Mouse (Mus musculus) Patski (cell line): ENCODE data around the gene Ceacam19. TPM values are rescaled to one million over a fixed set of nuclear protein-coding genes. Genes with fewer than 3 reads are reported as not detected.

ENCODE experiments used
- ATAC-seq: fragments of 100-300 bp; one replicate; pipeline ENCODE4 v1.8.0; 2021
- CTCF ChIA-PET: fragments of 350-600 bp; sonication (Branson Sonifier 250); formaldehyde crosslinking; loops from one replicate; lab custom pipeline; 2022; ENCODE audit warnings: inconsistent platforms; lab: Charles Lee
- POLR2A ChIA-PET: fragments of 350-600 bp; sonication (Branson Sonifier 250); formaldehyde crosslinking; loops from one replicate; lab custom pipeline; 2022; ENCODE audit warnings: antibody characterized with exemption, inconsistent platforms; lab: Charles Lee
- DNase-seq: peaks from one replicate; pipeline ENCODE4 v3.0.0-alpha.2; 2011; ENCODE audit warnings: low read depth, low spot score
- H3K27me3 ChIP-seq: fragments of 371-371 bp; one replicate; pipeline ENCODE4 v1.5.1; 2021
- CTCF ChIP-seq: fragments of 100-300 bp; IDR thresholded peaks from one replicate; pipeline ENCODE4 v1.5.1; 2021
- in situ Hi-C: fragments of 300-500 bp; cut with MboI; formaldehyde crosslinking; loops from 3 replicates; pipeline ENCODE4 v1.11.1; 2018; ENCODE audit warnings: low pct_unique_long_range_greater_than_20kb, mixed read lengths
- polyA plus RNA-seq: library from polyadenylated mRNA; unstranded; gene quantifications from one replicate; pipeline ENCODE4 v1.2.3, GENCODE M21; 2021

Gene Ceacam19
- polyA plus RNA-seq, 1 experiment from 2014 or later = 0.21 TPM

DNA sequence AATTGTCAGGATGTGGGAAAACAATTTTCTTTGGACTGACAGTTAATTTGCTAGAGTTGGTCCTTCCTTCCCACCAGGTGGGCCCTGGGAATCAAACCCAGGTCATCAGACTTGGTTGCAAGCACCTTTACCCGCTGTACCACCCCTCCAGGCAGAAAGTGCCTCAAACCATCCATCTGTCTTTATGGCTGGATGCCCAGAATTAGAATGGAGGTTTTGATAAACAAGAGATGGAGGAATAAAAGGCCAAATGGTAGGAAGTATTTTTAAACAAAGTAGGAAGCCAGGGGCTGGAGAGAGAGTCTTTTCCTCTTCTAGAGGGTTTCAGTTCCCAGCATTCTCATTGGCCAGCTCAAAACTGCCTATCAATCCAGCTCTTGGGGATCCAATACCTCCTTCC lies 37.6 kb upstream of the Ceacam19 start:
- no peak for TF ChIP-seq CTCF
- in situ Hi-C loops = no loop called here
- POLR2A ChIA-PET = no interaction called here
- CTCF ChIA-PET = no interaction called here
- DNase-seq (no peak), ATAC-seq (no peak)
- H3K27me3 ChIP-seq = no peaks in the 10 kb centered on the region

GRCm38 (mm10) chr7:19923797-19924196 lies 36.0 kb upstream of the Ceacam19 start:
- DNase-seq = no peak
- TF ChIP-seq CTCF = no peak
- no peaks in the 10 kb centered on the region for H3K27me3 ChIP-seq
- ChIA-PET CTCF (no interaction called here), POLR2A (no interaction called here)
- in situ Hi-C loops = no loop called here
- no peak for ATAC-seq

DNA sequence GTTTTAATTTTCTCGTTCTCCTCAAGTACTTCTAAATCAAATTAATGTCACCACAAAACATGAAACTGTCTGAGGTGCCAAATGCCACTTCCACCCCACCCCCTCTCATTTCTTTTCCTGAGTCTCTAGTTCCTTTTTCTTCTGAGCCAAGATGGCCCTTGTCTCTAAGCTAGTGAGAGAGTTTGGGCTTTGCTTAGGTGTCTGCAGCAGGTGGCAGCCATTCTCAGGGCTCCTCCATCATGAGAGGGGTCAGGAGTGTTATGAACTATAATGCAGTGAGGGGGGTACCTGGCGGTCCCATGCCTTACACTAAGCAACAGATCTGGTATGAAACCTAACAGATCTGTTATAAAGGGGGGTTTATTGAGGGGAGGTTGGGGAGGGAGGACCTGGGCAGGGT lies 35.6 kb upstream of the Ceacam19 start:
- POLR2A ChIA-PET = no interaction called here
- in situ Hi-C loops = no loop called here
- no peak for ATAC-seq
- no peak for TF ChIP-seq CTCF
- H3K27me3 ChIP-seq = no peaks in the 10 kb centered on the region
- CTCF ChIA-PET = no interaction called here
- no peak for DNase-seq

- CTCF ChIA-PET = interaction anchor here (1.4 kb wide), 1 partner anchor 9 kb away, joined by 5 read pairs; no protein-coding TSS in a partner anchor
- TF ChIP-seq CTCF = no peak
- in situ Hi-C loops = no loop called here
- DNase-seq (peak; percentile 85), ATAC-seq (peak; percentile 92)
- H3K27me3 ChIP-seq = no peaks in the 10 kb centered on the region
- POLR2A ChIA-PET = interaction anchor here (0.8 kb wide), 1 partner anchor 9 kb away, joined by 3 read pairs; no protein-coding TSS in a partner anchor
These were observed 32.9 kb upstream of the Ceacam19 start, which contains the start of gene Pvr for GRCm38 (mm10) chr7:19920506-19921261. Gene Pvr (minus strand): TSS chr7:19921160.

DNA sequence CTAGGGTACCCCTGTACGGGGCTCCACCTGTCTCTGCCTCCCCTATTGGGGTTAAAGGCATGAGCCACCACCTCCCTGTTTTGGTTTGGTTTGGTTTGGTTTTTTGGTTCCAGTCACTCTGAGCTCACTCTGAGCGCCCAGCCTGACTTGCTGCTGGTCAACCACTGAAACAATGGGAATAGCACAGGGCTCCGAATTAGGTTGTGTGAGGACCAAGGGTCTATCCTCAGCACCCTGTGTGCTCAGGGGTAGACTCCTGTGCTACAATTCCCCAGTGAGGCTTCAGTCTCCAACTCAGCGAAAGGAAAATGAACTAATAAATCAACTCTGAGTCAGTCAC lies 32.4 kb upstream of the Ceacam19 start:
- no peak for DNase-seq
- POLR2A ChIA-PET = interaction anchor here (0.8 kb wide), 1 partner anchor 8 kb away, joined by 3 read pairs; no protein-coding TSS in a partner anchor
- CTCF ChIA-PET = interaction anchor here (1.4 kb wide), 1 partner anchor 9 kb away, joined by 5 read pairs; no protein-coding TSS in a partner anchor

GRCm38 (mm10) chr7:19914558-19914957 lies 26.8 kb upstream of the Ceacam19 start:
- H3K27me3 ChIP-seq = no peaks in the 10 kb centered on the region
- no peak for TF ChIP-seq CTCF
- ChIA-PET POLR2A (no interaction called here), CTCF (interaction anchor here (1.2 kb wide), 1 partner anchor 41 kb away, joined by 3 read pairs; no protein-coding TSS in a partner anchor)
- ATAC-seq = no peak
- in situ Hi-C loops = loop anchor here (5.0 kb wide), 1 partner anchor 43 kb away; no protein-coding TSS in a partner anchor
- no peak for DNase-seq

More for the DNA sequence above, 32.4 kb upstream of the Ceacam19 start:
- in situ Hi-C loops = no loop called here
- ATAC-seq = no peak
- no peaks in the 10 kb centered on the region for H3K27me3 ChIP-seq
- no peak for TF ChIP-seq CTCF

GRCm38 (mm10) chr7:19911695-19912524 lies 24.1 kb upstream of the Ceacam19 start:
- no peaks in the 10 kb centered on the region for H3K27me3 ChIP-seq
- in situ Hi-C loops = loop anchor here (5.0 kb wide), 1 partner anchor 45 kb away; no protein-coding TSS in a partner anchor
- ChIA-PET CTCF (interaction anchor here (0.7 to 3.1 kb wide), 10 partner anchors 8 to 72 kb away, joined by 3 to 17 read pairs (median 4); no protein-coding TSS in a partner anchor), POLR2A (interaction anchor here (0.6 to 1.4 kb wide), 5 partner anchors 8 to 221 kb away, joined by 3 to 4 read pairs (median 3); no protein-coding TSS in a partner anchor)
- DNase-seq = no peak
- no peak for TF ChIP-seq CTCF
- no peak for ATAC-seq

- DNase-seq = peak; percentile 95
- POLR2A ChIA-PET = interaction anchor here (0.7 to 1.4 kb wide), 3 partner anchors 9 to 49 kb away, joined by 3 read pairs; no protein-coding TSS in a partner anchor
- ATAC-seq = peak; percentile 93
- TF ChIP-seq CTCF = no peak
- in situ Hi-C loops = loop anchor here (5.0 kb wide), 1 partner anchor 46 kb away; no protein-coding TSS in a partner anchor
- H3K27me3 ChIP-seq = no peaks in the 10 kb centered on the region
- CTCF ChIA-PET = interaction anchor here (0.7 to 3.1 kb wide), 10 partner anchors 9 to 72 kb away, joined by 3 to 17 read pairs (median 4); no protein-coding TSS in a partner anchor
These were observed 23.5 kb upstream of the Ceacam19 start for GRCm38 (mm10) chr7:19911292-19911658.

- in situ Hi-C loops = loop anchor here (5.0 kb wide), 1 partner anchor 47 kb away; no protein-coding TSS in a partner anchor
- DNase-seq = no peak
- ATAC-seq = peak; percentile 56
- CTCF ChIA-PET = interaction anchor here (0.7 to 3.1 kb wide), 10 partner anchors 10 to 71 kb away, joined by 3 to 17 read pairs (median 4); no protein-coding TSS in a partner anchor
- POLR2A ChIA-PET = interaction anchor here (0.7 to 1.0 kb wide), 3 partner anchors 46 to 50 kb away, joined by 3 to 5 read pairs (median 3); no protein-coding TSS in a partner anchor
- H3K27me3 ChIP-seq = no peaks in the 10 kb centered on the region
- peak; percentile 81 for TF ChIP-seq CTCF
These were observed 22.9 kb upstream of the Ceacam19 start for GRCm38 (mm10) chr7:19910421-19911291.
